Mouse (Mus musculus): ENCODE data around the gene Rhobtb1. TPM values are rescaled to one million over a fixed set of nuclear protein-coding genes. Genes with fewer than 3 reads are reported as not detected.
A peak's percentile ranks its signal among the peaks of the same experiment; 100 is the strongest.

The Rhobtb1 gene
- polyA plus RNA-seq, 1 experiment from 2014 or later: 9.0 TPM

DNA sequence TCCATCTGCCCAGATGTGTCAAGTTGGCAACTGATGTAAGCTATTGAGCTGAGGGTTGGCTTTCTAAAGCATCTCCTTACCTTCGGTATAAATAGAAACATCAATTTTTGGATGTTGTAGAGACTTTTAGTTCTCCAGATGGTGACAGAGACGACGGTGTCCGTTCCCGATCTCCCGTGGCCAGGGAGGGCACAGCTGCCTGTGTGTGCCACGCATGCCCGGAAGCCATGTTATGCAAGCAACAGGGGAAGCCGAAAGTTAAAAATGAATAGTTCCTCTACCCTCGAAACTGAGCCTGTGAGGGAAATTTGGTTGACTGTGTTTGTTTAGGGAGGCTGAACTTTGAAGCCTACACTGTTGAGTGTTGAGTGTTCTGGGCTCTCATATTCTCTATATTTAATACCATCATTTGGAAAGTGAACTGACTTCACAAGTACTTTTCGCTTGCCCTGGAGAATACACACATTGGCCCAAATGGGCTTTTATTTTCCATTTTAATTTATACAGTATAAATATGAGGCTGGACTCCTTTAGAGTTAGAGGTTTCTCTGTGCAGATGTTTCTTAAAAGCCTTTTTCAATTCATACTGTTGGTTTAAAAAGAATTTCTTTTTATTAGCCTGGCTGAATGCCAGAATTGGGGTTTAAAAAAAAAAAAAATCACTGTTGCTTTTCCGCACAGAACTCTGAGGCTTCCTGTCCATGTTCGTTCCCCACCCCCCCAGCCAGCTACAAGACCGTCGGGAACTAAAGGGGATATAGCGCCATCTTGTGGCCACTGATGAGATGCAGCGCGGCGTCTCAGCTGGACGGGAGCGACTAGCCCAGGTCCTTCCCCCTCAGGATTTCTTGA is 169.7 kb downstream of the Rhobtb1 start:
- Histone ChIP-seq H3K9me3 (replicated peaks) (no peaks in the 10 kb centered on the region), H3K36me3 (no peaks in the 10 kb centered on the region), H3K4me3 (0 out of 2 replicates have a peak overlapping the region, but pooled peaks have one; percentile 17), H3K27me3 (replicated peaks) (no peaks in the 10 kb centered on the region), H3K4me1 (no peaks in the 10 kb centered on the region), H3K4me2 (peak overlapping the region; percentile 30; the same call in 1 of the 2 replicates), H3K27ac (no peak overlapping the region), H3K9ac (no peak overlapping the region)
- no peak; the same call in 1 of the 2 replicates for ATAC-seq
- WGBS (ENCODE audit: insufficient replicate concordance): 35% methylated on average over 21 of the region's 21 CpGs

- 44% methylated on average over 15 of the region's 15 CpGs for WGBS (ENCODE audit: insufficient replicate concordance)
Measured at GRCm38 (mm10) chr10:69321519-69322035, 170.3 kb downstream of the Rhobtb1 start.

GRCm38 (mm10) chr10:69323986-69324385 is 172.8 kb downstream of the Rhobtb1 start:
- no peak for ATAC-seq
- Histone ChIP-seq H3K4me2 (no peak overlapping the region), H3K9ac (no peak overlapping the region), H3K27me3 (replicated peaks) (no peaks in the 10 kb centered on the region), H3K9me3 (replicated peaks) (no peaks in the 10 kb centered on the region), H3K4me1 (peaks cover 6% of the 10 kb centered on the region), H3K27ac (no peak overlapping the region), H3K36me3 (peaks cover 5% of the 10 kb centered on the region; the same call in 1 of the 2 replicates), H3K4me3 (no peak overlapping the region)
- 78% methylated on average over 13 of the region's 13 CpGs for WGBS (ENCODE audit: insufficient replicate concordance)

More at GRCm38 (mm10) chr10:69321519-69322035, 170.3 kb downstream of the Rhobtb1 start:
- Histone ChIP-seq H3K27me3 (replicated peaks) (no peaks in the 10 kb centered on the region), H3K36me3 (no peaks in the 10 kb centered on the region), H3K4me2 (peak overlapping the region; percentile 30; the same call in 1 of the 2 replicates), H3K4me1 (no peaks in the 10 kb centered on the region), H3K4me3 (0 out of 2 replicates have a peak overlapping the region, but pooled peaks have one; percentile 17), H3K9ac (no peak overlapping the region), H3K9me3 (replicated peaks) (no peaks in the 10 kb centered on the region), H3K27ac (no peak overlapping the region)
- ATAC-seq: no peak

GRCm38 (mm10) chr10:69324816-69325215 is 173.6 kb downstream of the Rhobtb1 start:
- H3K9me3 ChIP-seq (replicated peaks): no peaks in the 10 kb centered on the region
- no peak overlapping the region for H3K4me3 ChIP-seq
- no peak overlapping the region for H3K27ac ChIP-seq
- H3K36me3 ChIP-seq: peaks cover 5% of the 10 kb centered on the region; the same call in 1 of the 2 replicates
- WGBS (ENCODE audit: insufficient replicate concordance): 81% methylated on average over 7 of the region's 7 CpGs
- no peak overlapping the region for H3K9ac ChIP-seq
- H3K27me3 ChIP-seq (replicated peaks): no peaks in the 10 kb centered on the region
- peaks cover 13% of the 10 kb centered on the region for H3K4me1 ChIP-seq
- ATAC-seq: no peak
- no peak overlapping the region for H3K4me2 ChIP-seq

DNA sequence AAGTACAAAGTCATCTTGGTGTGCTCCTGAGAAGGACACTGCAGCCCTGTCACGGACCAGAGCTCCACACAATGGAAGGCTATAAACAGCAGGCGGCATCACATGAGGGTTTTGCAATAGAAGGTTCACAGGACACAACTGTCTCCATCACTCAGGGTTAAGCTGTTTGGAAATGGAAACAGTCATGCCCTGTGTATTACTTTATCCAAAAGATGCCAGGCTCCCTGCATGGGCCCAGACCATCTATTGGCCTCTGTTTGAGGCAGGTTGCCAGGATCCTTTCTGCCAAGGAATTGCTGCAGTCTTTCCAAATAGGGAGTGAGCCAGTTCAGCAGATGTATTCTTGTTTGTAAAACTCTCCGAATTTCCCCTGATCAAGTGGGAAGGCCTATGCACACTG is 175.2 kb downstream of the Rhobtb1 start:
- no peak for ATAC-seq
- Histone ChIP-seq H3K4me1 (peaks cover 14% of the 10 kb centered on the region), H3K27me3 (replicated peaks) (no peaks in the 10 kb centered on the region), H3K4me3 (no peak overlapping the region), H3K4me2 (no peak overlapping the region), H3K27ac (no peak overlapping the region), H3K9me3 (replicated peaks) (no peaks in the 10 kb centered on the region), H3K36me3 (peaks cover 5% of the 10 kb centered on the region; the same call in 1 of the 2 replicates), H3K9ac (no peak overlapping the region)
- WGBS (ENCODE audit: insufficient replicate concordance): 78% methylated on average over 3 of the region's 3 CpGs

DNA sequence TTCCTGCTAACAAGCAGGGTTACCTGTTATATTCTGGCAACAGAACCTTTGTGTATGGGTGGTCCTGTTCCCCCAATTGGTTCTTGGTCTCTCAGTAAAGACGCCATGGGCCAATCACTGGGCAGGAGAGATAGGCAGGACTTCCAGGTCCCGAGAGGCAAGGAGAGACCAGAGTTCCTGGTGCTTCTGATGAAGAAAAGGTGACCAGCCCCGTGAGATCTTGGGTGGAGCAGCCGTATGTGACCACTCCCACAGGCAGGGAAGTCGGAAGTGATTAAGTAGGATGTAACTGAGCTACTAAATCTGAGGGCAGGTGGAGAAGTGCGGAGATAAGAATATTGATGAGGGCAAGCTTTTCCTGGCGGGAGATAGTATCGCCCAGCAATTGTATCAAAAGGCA is 176.1 kb downstream of the Rhobtb1 start:
- WGBS (ENCODE audit: insufficient replicate concordance): 62% methylated on average over 8 of the region's 8 CpGs

DNA sequence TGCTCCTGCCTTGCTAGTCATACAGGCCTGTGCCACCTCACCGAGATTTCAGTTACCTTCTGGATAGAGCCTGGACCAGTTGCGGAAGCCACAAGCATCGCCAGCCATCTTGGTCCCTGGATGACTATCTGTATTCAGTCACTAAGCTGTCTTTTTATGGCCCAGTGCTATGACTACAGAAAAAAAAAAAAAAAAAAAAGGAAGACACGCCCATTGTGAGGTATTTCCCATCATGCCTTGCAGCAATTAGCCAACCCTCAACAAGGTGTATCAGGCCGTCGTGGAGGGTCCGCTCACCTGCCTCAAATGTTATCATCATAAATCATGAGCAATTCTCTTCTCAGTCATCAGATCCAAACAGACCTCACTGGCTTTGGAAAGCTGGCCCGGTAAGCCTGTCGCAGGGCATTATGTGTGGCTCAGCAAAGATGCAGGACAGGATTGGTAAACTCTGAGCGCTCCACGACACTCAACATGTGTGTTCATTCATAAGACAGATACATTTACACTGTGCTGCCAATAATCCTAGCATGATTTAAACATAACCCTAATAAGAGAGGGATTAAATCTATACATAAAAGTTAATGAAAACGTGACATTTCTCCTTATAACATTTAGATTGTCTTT is 176.9 kb downstream of the Rhobtb1 start:
- no peak overlapping the region for H3K9ac ChIP-seq
- no peak overlapping the region for H3K4me2 ChIP-seq
- 84% methylated on average over 12 of the region's 12 CpGs for WGBS (ENCODE audit: insufficient replicate concordance)
- H3K4me3 ChIP-seq: no peak overlapping the region
- H3K27me3 ChIP-seq (replicated peaks): no peaks in the 10 kb centered on the region
- H3K9me3 ChIP-seq (replicated peaks): no peaks in the 10 kb centered on the region
- peaks cover 14% of the 10 kb centered on the region for H3K4me1 ChIP-seq
- ATAC-seq: no peak
- H3K36me3 ChIP-seq: peaks cover 10% of the 10 kb centered on the region
- no peak overlapping the region for H3K27ac ChIP-seq

More for the DNA sequence above, 176.1 kb downstream of the Rhobtb1 start:
- Histone ChIP-seq H3K27ac (no peak overlapping the region), H3K27me3 (replicated peaks) (no peaks in the 10 kb centered on the region), H3K9ac (no peak overlapping the region), H3K4me1 (peaks cover 14% of the 10 kb centered on the region), H3K9me3 (replicated peaks) (no peaks in the 10 kb centered on the region), H3K4me3 (no peak overlapping the region), H3K4me2 (no peak overlapping the region), H3K36me3 (peaks cover 7% of the 10 kb centered on the region; the same call in 1 of the 2 replicates)
- no peak for ATAC-seq

DNA sequence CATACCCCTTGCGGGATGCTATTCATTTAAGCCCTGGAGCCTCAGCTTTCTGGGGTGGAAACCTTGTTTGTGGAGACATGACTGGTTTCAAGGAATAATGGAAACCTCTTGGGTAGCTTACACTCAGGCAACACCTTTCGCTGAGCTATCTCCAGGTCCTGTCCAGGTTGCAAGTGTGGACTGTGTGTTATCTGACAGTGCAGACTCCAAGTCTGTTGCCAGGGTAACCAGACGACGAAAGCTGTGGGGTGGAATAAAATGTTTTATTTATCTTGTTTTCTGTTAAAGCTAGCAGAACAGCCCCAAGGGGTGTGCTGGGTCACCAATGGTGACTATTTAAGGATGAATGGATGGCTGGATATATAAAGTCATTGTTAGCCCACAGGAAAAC is 177.4 kb downstream of the Rhobtb1 start:
- Histone ChIP-seq H3K27me3 (replicated peaks) (no peaks in the 10 kb centered on the region), H3K9ac (no peak overlapping the region), H3K4me2 (no peak overlapping the region), H3K9me3 (replicated peaks) (no peaks in the 10 kb centered on the region), H3K4me3 (no peak overlapping the region), H3K27ac (no peak overlapping the region), H3K36me3 (peaks cover 16% of the 10 kb centered on the region), H3K4me1 (peaks cover 14% of the 10 kb centered on the region)
- 50% methylated on average over 4 of the region's 4 CpGs for WGBS (ENCODE audit: insufficient replicate concordance)
- peak; percentile 80 for ATAC-seq

- H3K9ac ChIP-seq: no peak overlapping the region
- no peak overlapping the region for H3K4me3 ChIP-seq
- H3K4me2 ChIP-seq: no peak overlapping the region
- H3K27ac ChIP-seq: no peak overlapping the region
- H3K27me3 ChIP-seq (replicated peaks): no peaks in the 10 kb centered on the region
- WGBS (ENCODE audit: insufficient replicate concordance): 70% methylated on average over 6 of the region's 6 CpGs
- ATAC-seq: no peak
- peaks cover 41% of the 10 kb centered on the region for H3K36me3 ChIP-seq
- no peaks in the 10 kb centered on the region for H3K9me3 ChIP-seq (replicated peaks)
- H3K4me1 ChIP-seq: peaks cover 14% of the 10 kb centered on the region
Measured at GRCm38 (mm10) chr10:69331231-69331630, 180.0 kb downstream of the Rhobtb1 start.

DNA sequence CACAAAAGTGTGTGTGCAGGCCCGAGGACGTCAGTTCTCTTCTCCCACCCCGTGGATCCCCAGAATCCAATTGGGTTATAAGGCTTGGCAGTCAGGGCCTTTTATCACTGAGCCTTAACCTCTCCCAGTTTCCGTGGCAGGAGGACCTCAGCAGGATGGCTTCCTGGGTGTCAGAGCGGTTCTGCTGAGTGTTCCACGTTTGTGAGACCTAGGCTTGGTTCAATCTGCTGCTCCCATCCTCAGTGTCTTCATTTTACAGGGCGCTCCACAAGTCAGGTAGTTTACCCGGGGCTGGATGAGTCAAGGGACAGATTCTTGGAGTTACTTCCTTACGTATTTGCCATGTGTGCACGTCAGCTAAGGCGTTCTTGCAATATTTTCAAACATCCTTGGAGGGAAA is 182.0 kb downstream of the Rhobtb1 start:
- Histone ChIP-seq H3K4me3 (no peak overlapping the region), H3K4me2 (no peak overlapping the region), H3K27ac (no peak overlapping the region), H3K27me3 (replicated peaks) (no peaks in the 10 kb centered on the region), H3K9ac (no peak overlapping the region), H3K36me3 (peaks cover 61% of the 10 kb centered on the region), H3K4me1 (peaks cover 14% of the 10 kb centered on the region), H3K9me3 (replicated peaks) (no peaks in the 10 kb centered on the region)
- 88% methylated on average over 11 of the region's 11 CpGs for WGBS (ENCODE audit: insufficient replicate concordance)
- ATAC-seq: no peak

- Histone ChIP-seq H3K27ac (no peak overlapping the region), H3K4me2 (no peak overlapping the region), H3K9me3 (replicated peaks) (no peaks in the 10 kb centered on the region), H3K27me3 (replicated peaks) (no peaks in the 10 kb centered on the region), H3K4me1 (peaks cover 4% of the 10 kb centered on the region), H3K9ac (no peak overlapping the region), H3K36me3 (peaks cover 70% of the 10 kb centered on the region), H3K4me3 (no peak overlapping the region)
- 84% methylated on average over 16 of the region's 16 CpGs for WGBS (ENCODE audit: insufficient replicate concordance)
- no peak for ATAC-seq
Measured at GRCm38 (mm10) chr10:69334271-69335194, 183.3 kb downstream of the Rhobtb1 start.

Measured in liver, embryonic 12.5 days (tissue).